Mouse (Mus musculus) stomach, embryonic 14.5 days (tissue): ENCODE data around the gene Ang. TPM values are rescaled to one million over a fixed set of nuclear protein-coding genes. Genes with fewer than 3 reads are reported as not detected.

Source experiments
- ATAC-seq: fragments of 200-750 bp; cut with Nextera tagmentation; 2 replicates; pipeline ENCODE4 v1.8.0; 2017; ENCODE audit warnings: low read depth, moderate TSS enrichment; ENCODE audit not compliant: insufficient number of reproducible peaks, insufficient read depth, low FRiP score
- H3K27ac ChIP-seq: fragments of 300-500 bp; sonication (generic); 2 replicates; pipeline ENCODE4 v1.5.1; 2014; ENCODE audit warnings: mild to moderate bottlenecking, low read length, moderate library complexity, mixed read lengths
- H3K27me3 ChIP-seq: fragments of 300-500 bp; sonication (generic); 2 replicates; pipeline ENCODE4 v1.6.1; 2014; ENCODE audit warnings: low read length, control low read depth, mixed read lengths; ENCODE audit not compliant: control insufficient read depth, insufficient read depth
- H3K36me3 ChIP-seq: fragments of 300-500 bp; sonication (generic); 2 replicates; pipeline ENCODE4 v1.6.1; 2014; ENCODE audit warnings: mild to moderate bottlenecking, control low read depth, low read length, moderate library complexity, mixed read lengths; ENCODE audit not compliant: control insufficient read depth, insufficient read depth
- H3K4me1 ChIP-seq: fragments of 300-500 bp; sonication (generic); 2 replicates; pipeline ENCODE4 v1.6.1; 2014; ENCODE audit warnings: low read length, control low read depth, mixed read lengths; ENCODE audit not compliant: control insufficient read depth, insufficient read depth
- H3K4me2 ChIP-seq: fragments of 300-500 bp; sonication (generic); replicated peaks from 2 replicates; pipeline ENCODE4 v1.6.1; 2014; ENCODE audit warnings: low read depth, low read length, control low read depth
- H3K4me3 ChIP-seq: fragments of 300-500 bp; sonication (generic); 2 replicates; pipeline ENCODE4 v1.5.1; 2014; ENCODE audit warnings: low read depth, low read length, control low read depth
- H3K9ac ChIP-seq: fragments of 300-500 bp; sonication (generic); replicated peaks from 2 replicates; pipeline ENCODE4 v1.6.1; 2014; ENCODE audit warnings: low read depth, mild to moderate bottlenecking, control low read depth, low read length, moderate library complexity, mixed read lengths
- H3K9me3 ChIP-seq: fragments of 300-500 bp; sonication (generic); 2 replicates; pipeline ENCODE4 v1.6.1; 2016; ENCODE audit warnings: low read depth, low read length, control low read depth; ENCODE audit not compliant: control insufficient read depth
- WGBS: fragments of 180-500 bp; shearing (Covaris S2); extraction: QIAGEN DNeasy Blood & Tissue Kit; methylation state at CpG from one replicate; pipeline ENCODE4 v1.1.7; 2014; 5-methylcytosine and 5-hydroxymethylcytosine counted together
- polyA plus RNA-seq: library from polyadenylated mRNA; unstranded; fragments of >200 nt; fragmentation: Nextera tagmentation; extraction: Ambion mirVana; gene quantifications from 2 replicates; pipeline ENCODE4 v1.2.1, GENCODE M21; 2014

Ang gene
- polyA plus RNA-seq, 1 experiment from 2014 or later, result 11.6 TPM

GRCm38 (mm10) chr14:51128775-51129623 lies 38.0 kb downstream of the Ang start:
- no peak overlapping the region for H3K9ac ChIP-seq
- H3K27ac ChIP-seq, result no peak overlapping the region
- no peak overlapping the region for H3K4me2 ChIP-seq
- WGBS, result 77% methylated on average over 9 of the region's 9 CpGs
- H3K4me3 ChIP-seq, result no peak overlapping the region
- H3K4me1 ChIP-seq, result no peaks in the 10 kb centered on the region
- no peaks in the 10 kb centered on the region for H3K36me3 ChIP-seq
- H3K9me3 ChIP-seq, result no peaks in the 10 kb centered on the region
- no peaks in the 10 kb centered on the region for H3K27me3 ChIP-seq
- ATAC-seq, result no peak

GRCm38 (mm10) chr14:51129624-51129975 lies 38.6 kb downstream of the Ang start:
- Histone ChIP-seq H3K9ac (no peak overlapping the region), H3K9me3 (no peaks in the 10 kb centered on the region), H3K27ac (no peak overlapping the region), H3K36me3 (no peaks in the 10 kb centered on the region), H3K4me2 (no peak overlapping the region), H3K4me1 (no peaks in the 10 kb centered on the region), H3K27me3 (no peaks in the 10 kb centered on the region), H3K4me3 (no peak overlapping the region)
- WGBS, result 73% methylated on average over 4 of the region's 4 CpGs
- no peak for ATAC-seq

GRCm38 (mm10) chr14:51130315-51130940 lies 39.5 kb downstream of the Ang start:
- 78% methylated on average over 9 of the region's 9 CpGs for WGBS
- Histone ChIP-seq H3K4me1 (no peaks in the 10 kb centered on the region), H3K4me3 (no peak overlapping the region), H3K27me3 (no peaks in the 10 kb centered on the region), H3K27ac (no peak overlapping the region), H3K9me3 (no peaks in the 10 kb centered on the region), H3K36me3 (no peaks in the 10 kb centered on the region), H3K4me2 (no peak overlapping the region), H3K9ac (no peak overlapping the region)
- ATAC-seq, result peak; percentile 68; the same call in 1 of the 2 replicates

- no peaks in the 10 kb centered on the region for H3K4me1 ChIP-seq
- no peaks in the 10 kb centered on the region for H3K9me3 ChIP-seq
- H3K4me3 ChIP-seq, result no peak overlapping the region
- H3K27me3 ChIP-seq, result no peaks in the 10 kb centered on the region
- ATAC-seq, result no peak
- no peak overlapping the region for H3K27ac ChIP-seq
- H3K36me3 ChIP-seq, result no peaks in the 10 kb centered on the region
- H3K4me2 ChIP-seq, result no peak overlapping the region
- WGBS, result 74% methylated on average over 7 of the region's 7 CpGs
- H3K9ac ChIP-seq, result no peak overlapping the region
Measured at GRCm38 (mm10) chr14:51131086-51131815, 40.3 kb downstream of the Ang start.

- H3K27ac ChIP-seq, result no peak overlapping the region
- no peaks in the 10 kb centered on the region for H3K9me3 ChIP-seq
- no peak overlapping the region for H3K9ac ChIP-seq
- no peaks in the 10 kb centered on the region for H3K4me1 ChIP-seq
- no peak overlapping the region for H3K4me2 ChIP-seq
- ATAC-seq, result peak; percentile 77
- 80% methylated on average over 4 of the region's 4 CpGs for WGBS
- no peaks in the 10 kb centered on the region for H3K36me3 ChIP-seq
- H3K4me3 ChIP-seq, result no peak overlapping the region
- H3K27me3 ChIP-seq, result no peaks in the 10 kb centered on the region
Measured at GRCm38 (mm10) chr14:51132372-51132771, 41.4 kb downstream of the Ang start.

GRCm38 (mm10) chr14:51140342-51140741 lies 49.4 kb downstream of the Ang start:
- Histone ChIP-seq H3K27me3 (no peaks in the 10 kb centered on the region), H3K36me3 (no peaks in the 10 kb centered on the region), H3K4me1 (no peaks in the 10 kb centered on the region), H3K4me2 (no peak overlapping the region), H3K9me3 (no peaks in the 10 kb centered on the region), H3K27ac (no peak overlapping the region), H3K9ac (no peak overlapping the region), H3K4me3 (no peak overlapping the region)
- no peak for ATAC-seq
- WGBS, result 74% methylated on average over 2 of the region's 2 CpGs

GRCm38 (mm10) chr14:51142119-51142518 lies 51.2 kb downstream of the Ang start:
- H3K4me2 ChIP-seq, result no peak overlapping the region
- H3K9me3 ChIP-seq, result no peaks in the 10 kb centered on the region
- no peaks in the 10 kb centered on the region for H3K27me3 ChIP-seq
- no peaks in the 10 kb centered on the region for H3K4me1 ChIP-seq
- 85% methylated on average over 4 of the region's 4 CpGs for WGBS
- no peaks in the 10 kb centered on the region for H3K36me3 ChIP-seq
- no peak for ATAC-seq
- H3K9ac ChIP-seq, result no peak overlapping the region
- no peak overlapping the region for H3K4me3 ChIP-seq
- no peak overlapping the region for H3K27ac ChIP-seq

GRCm38 (mm10) chr14:51142568-51142967 lies 51.6 kb downstream of the Ang start:
- H3K27me3 ChIP-seq, result no peaks in the 10 kb centered on the region
- H3K9ac ChIP-seq, result no peak overlapping the region
- WGBS, result 77% methylated on average over 3 of the region's 3 CpGs
- H3K4me2 ChIP-seq, result no peak overlapping the region
- no peaks in the 10 kb centered on the region for H3K9me3 ChIP-seq
- ATAC-seq, result no peak; the same call in 1 of the 2 replicates
- no peak overlapping the region for H3K27ac ChIP-seq
- H3K4me1 ChIP-seq, result no peaks in the 10 kb centered on the region
- H3K36me3 ChIP-seq, result no peaks in the 10 kb centered on the region
- no peak overlapping the region for H3K4me3 ChIP-seq
